Mouse (Mus musculus): ENCODE measurements around the gene Hunk.

Gene Hunk

DNA sequence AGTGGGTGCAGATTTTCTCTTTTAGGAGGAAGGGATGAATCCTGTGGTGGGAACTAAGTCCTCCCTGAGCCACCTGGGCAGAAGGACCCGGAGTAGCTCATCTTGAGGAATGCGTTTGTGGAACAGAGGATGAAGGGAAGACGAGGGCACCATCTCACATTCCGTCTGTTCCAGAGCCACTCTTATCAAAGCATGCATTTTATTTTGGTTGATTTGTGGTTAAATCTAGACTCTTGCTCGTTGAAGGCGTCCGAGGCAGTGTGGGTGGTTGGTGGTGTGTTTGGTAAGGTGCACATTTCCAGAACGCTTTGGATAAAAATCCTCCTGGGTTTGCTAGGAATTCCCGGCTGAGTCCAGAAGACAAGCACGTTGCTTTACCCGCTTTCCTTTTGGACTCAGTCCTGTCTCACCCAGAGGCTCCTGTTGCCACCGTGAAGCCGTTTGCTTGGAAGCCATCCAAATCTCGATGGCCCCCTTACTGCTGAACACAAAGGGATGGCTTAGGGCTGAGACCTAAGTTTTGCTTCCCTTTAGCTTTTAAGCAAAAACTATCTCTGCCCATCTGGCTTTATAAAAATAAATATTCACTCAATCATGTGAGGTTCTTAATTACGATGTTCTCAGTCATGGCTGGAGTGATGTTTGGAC is 3.4 kb downstream of the Hunk start:
- in situ Hi-C loops (cut with MboI, MseI): loop anchor here (5.0 kb wide), 1 partner anchor 88 kb away; no protein-coding TSS in a partner anchor

DNA sequence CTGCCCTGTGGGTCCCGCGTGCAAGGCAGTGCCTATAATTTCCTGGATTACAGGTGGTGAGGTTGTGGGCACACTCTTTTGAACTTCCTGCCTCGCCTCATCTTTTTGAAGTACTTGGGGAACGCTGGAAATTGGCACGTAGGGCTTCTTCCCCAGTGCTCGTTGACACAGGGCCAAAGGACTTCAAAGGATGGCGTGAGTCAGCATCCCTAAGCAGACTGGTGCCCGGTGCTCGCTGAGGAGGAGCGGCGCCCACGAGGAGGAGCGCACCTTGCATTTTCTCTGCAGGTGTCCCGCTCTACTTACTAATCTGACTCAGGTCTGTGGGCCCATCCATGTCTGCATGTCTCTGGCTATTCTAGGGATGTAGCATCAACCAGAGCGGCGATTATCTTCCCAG is 4.9 kb downstream of the Hunk start:
- in situ Hi-C loops (cut with MboI, MseI): no loop called here

DNA sequence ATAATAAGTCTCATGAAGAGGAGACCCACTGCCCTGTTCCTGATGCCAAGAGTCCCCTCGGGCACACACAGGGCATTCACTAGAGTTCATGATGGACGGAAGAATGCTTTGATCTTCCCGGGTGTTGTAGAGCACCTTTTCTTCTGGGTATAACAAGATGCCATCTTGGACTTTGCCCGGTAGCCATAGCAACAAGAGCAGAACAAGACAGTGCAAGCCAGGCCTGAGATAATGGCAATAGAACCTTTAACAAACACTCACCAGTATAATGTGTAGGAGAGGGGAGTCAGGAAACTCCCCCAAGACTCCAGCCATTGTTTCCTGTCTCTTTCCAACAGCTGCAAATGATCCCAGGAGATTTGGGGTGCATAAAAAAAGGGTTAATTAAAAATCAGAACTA is 8.9 kb downstream of the Hunk start:
- in situ Hi-C loops (cut with MboI, MseI): no loop called here

DNA sequence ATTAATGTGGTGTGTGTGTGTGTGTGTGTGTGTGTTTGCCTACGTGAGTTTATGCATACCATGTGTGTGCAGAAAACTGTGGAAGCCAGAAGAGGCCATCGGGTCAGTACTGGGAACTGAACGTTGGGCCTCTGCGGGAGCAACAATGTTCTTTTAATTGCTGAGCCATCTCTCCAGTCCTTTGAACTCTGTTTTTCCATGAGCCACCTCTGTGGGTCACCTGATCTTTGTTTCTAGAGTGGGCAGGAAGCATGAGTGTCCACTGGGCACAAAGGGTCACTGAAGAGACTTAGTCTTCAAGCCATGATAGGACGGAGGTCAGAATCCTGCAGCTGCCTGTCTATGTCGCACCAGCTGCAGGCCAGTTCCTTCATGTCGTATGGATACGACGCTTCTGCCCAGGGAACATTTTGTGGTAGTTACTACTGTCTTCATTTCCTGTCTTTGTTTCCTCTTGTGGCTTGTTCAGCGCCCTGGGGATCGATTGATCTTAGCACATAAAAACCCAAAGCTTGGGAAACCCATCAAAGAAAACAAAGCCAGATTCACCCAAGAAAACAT is 10.3 kb downstream of the Hunk start:
- in situ Hi-C loops (cut with MboI, MseI): no loop called here

DNA sequence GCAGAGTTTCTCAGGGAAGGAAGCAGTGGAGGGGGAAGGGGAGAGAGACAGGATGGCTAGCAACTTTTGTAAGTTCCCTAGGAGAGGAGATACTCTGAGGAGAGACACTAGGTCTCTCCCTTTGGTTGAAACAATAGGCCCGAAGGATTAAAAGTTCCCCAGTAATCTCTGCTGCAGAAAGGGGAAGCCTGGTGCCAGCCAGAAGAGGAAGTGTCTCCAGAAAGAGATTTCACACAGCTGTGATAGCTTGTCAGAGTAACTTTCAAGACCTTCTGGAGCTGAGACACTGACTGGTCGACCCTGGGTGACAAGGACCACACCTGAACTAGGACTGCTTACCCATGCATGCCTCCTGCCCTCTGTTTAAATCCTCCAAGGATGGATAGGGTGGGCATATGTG is 11.1 kb downstream of the Hunk start:
- in situ Hi-C loops (cut with MboI, MseI): no loop called here

DNA sequence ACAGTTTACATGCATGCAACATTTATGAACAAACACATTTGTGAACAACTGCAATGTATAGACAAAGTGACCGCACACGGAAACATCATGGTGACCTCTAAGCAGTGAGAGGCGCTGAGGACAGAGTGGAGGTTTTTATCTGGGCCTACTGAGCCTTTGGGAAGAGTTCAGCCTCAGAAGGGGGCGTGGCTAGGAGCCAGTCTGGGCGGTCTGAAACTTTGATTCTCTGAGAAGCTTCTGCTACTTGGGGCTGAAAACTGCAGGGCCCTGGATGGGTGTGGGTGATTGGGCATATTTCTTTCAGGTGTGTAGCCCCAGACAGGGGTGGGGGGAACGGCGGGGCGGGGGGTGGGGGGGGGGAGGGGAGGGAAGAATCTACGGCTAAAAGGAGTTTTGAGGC is 14.5 kb downstream of the Hunk start:
- in situ Hi-C loops (cut with MboI, MseI): no loop called here

DNA sequence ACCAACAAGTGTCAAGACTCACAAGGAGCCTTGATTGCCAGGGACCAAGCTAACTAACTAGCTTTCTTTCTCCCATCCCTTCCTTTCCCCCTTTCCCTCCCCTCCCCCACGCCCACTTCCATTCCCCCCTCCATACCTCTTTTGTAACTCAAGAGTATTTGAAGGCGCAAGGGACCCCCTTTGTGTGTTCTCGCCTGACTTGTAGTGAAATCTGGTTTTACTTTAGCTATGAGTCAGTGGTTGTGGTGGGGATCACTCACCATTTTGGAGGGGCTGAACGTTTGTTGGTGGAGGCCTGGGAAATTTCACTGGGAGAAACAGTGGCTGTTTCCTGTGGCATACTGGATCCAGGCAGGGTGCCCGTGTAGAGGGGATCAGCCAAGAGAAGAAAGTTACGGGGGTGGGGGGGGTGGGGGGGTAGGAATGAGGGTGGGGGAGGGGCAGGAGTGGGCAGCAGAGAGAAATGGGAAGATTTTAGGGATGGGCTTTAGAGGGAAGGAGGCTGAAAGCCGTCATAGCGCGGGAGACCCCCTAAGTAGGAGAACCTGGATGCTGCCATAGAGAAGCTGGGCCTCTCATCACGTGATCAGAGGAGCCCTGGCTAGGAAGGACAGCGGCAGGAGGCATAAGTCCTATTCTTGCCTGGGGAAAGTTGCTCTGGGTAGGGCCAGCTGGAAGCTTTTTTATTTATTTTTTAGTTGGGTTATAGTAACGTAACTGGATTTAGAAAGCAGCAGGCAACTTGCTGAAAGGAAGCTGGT is 15.3 kb downstream of the Hunk start:
- in situ Hi-C loops (cut with MboI, MseI): no loop called here

DNA sequence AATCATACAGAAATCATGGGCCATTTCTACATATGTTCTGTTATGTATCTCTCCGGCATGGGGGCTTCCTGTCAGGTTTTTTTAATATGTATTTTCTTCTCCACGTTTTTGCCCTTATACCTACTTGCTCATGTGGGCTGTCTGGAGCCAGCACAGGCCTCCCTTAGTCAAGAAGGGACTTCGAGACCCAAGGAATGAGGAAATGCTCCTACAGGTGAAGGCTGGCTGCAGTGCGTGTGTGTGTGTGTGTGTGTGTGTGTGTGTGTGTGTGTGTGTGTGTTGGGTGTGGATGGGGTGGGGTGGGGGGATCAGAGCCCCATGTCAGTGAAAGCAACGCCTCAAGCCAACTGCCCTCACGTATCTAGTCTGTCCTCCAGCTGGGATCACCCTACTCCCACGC is 16.5 kb downstream of the Hunk start:
- in situ Hi-C loops (cut with MboI, MseI): no loop called here

DNA sequence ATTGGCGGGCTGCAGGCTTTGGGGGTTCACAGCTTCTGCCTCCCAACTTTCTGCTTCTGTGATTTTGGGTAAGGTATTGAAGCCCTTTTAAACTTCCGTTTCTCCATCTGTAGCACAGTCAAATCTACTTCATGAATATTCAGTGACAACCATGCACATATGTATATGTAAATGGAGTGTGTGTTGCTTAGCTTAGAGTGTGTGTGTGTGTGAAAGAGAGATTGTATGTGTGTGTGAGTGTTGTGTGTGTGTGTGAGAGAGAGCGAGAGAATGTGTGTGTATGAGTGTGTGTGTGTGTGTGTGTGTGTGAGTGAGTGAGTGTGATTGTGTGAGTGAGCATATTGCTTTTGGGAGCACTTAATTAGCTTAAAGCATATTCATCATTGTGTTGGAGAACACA is 19.4 kb downstream of the Hunk start:
- in situ Hi-C loops (cut with MboI, MseI): no loop called here

DNA sequence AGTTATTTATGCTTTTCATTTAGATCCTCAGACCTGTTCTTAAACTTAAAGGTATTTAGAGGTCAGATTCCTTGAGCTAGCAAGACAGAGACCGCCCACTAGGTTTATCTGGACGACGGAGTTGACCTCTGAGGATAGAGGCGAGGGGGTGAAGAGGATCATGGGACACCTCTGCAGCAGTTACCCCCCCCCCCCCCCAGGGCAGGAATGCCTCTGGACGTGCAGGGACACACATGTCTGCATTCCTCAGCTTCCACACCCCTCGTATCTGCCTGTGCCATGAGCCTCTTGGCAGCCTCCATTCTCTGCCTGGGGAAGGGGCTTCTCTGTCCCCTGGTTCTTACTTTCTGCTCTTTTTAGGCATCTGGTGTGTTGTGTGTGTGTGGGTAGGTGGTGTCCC is 19.8 kb downstream of the Hunk start:
- in situ Hi-C loops (cut with MboI, MseI): no loop called here

DNA sequence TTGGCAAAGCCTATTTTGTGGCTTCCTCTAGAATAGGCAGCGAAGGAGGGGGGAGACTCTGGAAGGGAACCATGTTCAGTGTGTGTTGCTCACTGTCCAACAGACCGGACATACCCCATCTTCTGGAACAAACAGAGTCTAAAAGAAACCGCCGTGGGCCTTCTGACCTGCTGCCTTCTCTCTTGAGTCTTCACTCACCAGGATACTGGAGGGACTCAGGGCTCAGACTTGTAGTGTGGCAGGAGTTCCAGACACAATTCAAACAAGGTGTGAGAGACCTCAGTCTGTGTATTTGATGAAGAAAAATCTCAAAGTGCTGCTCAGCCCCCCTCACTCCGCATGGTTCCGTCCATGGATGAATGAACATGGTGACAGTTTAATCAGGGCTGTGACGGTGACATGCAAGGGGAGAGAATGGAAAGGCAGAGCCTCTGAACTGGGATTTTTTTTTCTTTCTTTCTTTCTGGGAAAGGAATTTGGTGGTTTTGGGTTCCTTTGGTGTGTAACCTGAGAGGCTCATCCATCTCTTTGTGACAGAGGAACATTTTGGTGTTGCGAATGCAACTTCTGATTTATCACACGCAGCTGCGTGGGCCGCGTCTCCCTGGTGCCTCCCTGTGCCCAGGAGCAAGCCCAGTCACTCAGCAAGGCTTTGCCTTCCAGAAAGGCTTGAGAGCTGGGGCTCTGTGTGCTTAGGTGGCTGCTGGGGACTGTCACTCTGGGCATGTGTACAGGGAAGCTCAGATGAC is 21.9 kb downstream of the Hunk start:
- in situ Hi-C loops (cut with MboI, MseI): no loop called here

DNA sequence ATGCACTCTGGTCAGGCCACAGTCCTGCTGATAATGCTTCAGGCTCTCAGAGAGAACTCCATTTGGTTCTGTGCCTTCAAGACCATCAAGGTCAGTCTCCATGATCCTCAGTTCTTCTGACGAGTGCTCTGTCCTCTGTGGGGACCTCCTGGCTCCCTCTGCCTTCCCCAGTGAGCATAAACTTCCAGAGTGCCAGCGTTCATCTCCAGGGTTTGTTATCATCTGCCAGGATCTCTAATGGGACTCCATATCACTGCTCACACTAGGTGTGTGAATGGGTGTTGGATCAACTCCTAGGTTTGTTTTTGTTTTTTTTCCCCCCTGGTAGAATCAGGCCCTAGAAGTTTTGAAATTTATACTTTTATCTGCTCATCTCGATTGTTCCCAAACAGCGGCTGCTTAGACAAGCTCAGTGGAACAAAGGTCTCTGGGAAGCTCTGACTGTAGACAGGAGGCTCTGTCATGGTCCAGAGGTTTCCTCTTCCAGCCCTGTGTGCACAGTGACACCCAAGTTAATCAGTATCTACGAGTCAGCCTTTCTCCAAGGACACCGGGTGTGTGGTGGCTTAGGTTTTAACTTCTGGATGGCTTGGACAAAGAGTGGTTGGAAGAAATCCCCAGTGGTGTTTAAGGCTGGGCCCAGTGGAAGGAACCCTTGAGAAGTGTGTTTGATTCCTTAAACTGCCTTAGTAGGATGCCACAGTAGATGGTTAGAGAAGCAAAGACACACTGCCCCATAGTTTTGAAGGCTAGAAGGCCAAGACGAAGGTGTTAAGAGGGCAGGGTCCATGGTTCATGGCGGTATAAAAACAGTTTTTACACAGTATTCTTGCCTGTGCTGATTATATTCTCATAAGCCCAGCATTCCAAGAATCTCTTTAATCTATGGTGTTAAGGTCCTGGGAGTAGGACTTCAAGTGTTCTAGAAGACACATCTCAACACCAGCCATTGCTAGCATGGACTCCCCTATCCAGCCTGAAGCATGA is 26.6 kb downstream of the Hunk start:
- in situ Hi-C loops (cut with MboI, MseI): no loop called here

DNA sequence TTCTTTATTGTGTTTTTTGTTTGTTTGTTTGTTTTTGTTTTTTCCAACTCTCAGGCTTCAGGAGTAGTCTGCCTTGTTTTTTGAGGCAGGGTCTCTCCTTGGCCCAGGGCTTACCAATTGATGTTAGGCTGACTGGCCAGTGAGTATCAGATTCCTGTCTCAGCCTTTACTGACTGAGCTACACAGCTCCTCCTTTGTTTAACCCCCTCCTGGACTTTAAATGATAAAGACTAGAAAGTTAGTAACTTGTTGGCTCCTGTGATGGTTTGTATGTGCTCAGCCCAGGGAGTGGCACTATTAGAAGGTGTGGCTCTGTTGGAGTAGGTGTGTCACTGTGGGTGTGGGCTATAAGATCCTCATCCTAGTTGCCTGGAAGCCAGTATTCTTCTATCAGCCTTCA is 30.8 kb downstream of the Hunk start:
- in situ Hi-C loops (cut with MboI, MseI): no loop called here

DNA sequence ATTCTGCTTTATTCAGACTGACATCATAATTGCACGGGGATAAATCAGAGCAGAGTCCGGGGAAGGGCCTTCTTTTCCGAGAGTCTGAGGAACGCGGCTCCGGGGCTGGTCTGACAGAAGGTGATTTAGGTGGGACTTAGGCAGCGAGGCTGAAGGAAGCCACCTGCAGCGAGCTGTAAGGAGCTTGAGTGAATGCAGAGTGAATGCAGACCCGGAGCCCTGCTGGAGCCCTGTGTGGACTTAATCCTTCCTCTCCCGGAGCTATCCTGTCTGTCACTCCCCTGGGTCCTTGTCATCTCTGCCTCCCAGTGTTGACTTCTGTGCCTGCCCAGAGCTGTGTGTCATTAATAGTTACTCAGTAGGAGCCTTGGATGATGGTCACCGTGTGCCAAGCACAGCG is 32.8 kb downstream of the Hunk start:
- in situ Hi-C loops (cut with MboI, MseI): no loop called here

DNA sequence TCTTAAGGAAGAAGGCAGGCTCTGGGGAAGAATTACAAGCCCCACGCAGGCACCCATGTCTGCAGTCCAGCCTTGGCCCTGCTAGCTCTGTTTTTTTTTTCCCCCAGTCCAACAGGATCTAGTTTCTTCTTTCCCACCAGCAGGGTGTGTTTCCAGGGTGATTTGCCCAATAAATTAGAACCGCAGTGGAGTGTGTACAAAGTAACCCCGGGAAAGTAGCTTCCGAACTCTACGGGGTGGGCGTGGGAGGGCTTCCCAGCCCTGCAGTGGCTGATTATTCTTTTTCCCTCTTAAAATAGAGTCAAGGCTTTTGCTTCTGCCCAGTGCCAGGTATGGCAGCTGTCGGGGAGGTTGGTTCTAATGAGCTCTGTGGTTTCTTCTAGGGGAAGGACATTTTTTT is 35.3 kb downstream of the Hunk start:
- in situ Hi-C loops (cut with MboI, MseI): no loop called here

DNA sequence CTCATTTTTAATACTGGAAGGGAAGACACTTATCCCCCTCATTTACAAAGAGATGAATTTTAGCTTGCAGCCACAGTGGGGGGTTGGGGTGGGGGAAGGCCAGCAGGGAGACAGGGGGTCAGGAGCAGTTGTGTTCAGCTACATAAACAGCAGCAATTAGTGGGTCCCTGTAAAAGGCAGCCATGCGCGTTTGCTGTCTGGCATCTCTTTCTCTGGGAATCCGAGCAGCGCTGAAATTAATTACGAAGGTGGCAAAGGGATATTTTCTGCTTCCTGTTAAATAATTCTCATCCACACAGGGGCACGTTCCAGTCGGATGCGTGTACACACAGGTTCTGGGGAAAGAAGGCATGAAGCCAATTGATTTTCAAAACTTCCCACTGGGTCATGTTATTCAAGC is 35.7 kb downstream of the Hunk start:
- in situ Hi-C loops (cut with MboI, MseI): no loop called here

DNA sequence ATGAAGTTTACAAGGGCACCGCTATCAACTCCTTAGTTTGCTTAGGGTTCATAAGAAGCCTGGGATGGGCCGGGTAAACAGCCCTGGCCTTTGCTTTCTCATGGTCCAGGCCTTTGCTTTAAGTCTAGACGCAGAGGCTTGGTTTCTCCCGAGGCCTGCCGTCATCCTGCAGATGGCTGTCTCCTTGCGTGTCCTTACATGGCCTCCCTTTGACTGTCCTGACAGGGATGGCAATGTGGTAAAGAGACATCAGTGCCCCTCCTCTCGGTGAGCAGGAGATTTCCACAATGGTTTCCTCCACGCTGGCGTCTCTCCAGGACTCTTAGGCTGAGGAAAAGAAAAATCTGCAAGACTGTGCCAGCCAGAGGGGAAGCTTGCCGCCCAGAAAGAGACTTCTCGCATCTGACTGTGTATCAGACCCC is 36.3 kb downstream of the Hunk start:
- in situ Hi-C loops (cut with MboI, MseI): no loop called here

DNA sequence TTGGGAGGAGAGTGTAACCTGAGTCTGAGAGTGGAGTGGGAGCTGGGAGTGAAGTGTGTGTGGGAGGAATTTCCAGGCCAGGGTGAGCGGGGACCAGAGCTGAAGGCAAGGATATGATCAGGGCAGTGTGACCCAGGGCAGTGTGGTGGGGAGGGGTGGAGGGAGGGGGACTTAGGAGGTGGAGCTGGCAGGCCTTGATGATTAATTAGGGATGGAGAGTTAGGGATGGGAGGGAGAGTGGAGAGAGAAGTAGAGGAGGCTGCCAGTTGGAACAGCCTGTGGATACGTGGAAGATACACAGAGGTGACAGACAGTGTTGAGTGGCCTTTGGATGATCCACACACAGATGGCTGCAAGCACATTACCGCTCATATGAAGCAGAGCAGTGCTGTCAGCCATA is 38.1 kb downstream of the Hunk start:
- in situ Hi-C loops (cut with MboI, MseI): no loop called here

DNA sequence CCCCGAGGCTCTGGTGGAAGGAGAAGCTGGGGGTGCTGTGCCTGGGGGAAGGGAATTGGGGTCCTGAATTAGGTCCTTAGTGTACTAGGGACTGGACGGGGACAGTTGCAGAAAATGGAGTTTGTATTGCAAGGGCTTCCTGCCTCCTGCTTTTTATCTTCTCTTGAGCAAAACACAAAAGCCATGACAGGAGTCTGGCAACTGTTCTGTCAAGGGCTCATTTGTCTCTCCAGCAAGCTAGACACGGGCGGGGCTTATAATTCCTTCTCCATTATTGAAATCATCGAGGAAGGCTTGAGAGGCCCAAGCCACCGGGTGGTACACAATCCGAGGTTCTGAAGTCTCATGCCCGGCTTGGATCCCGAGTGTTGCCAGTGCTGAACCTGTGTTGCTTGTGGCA is 38.6 kb downstream of the Hunk start:
- in situ Hi-C loops (cut with MboI, MseI): no loop called here

DNA sequence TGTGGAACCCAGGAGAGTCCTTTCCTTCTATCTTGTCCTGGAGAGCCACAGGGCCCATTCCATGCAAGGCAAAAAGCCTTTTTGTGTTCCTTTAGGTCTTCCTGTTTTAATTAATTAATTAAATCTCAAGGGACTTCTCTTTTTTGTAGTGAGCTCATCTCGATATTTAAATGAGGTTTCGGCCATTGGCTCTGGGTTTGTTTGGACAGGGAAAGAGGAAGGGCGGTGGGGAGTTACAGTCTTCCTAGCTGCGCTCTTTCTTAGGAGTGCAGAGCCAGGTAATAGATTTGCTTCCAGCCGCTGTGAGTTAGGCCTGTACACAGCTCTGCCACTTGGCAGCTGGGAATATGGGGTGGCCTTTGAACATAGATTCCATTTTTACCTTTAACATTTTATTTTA is 40.4 kb downstream of the Hunk start:
- in situ Hi-C loops (cut with MboI, MseI): no loop called here
